Mouse (Mus musculus): Measurements from ENCODE around the gene Mdp1. TPM values are rescaled to one million over a fixed set of nuclear protein-coding genes. Genes with fewer than 3 reads are reported as not detected.

The Mdp1 gene
- total and polyA plus RNA-seq, 3 experiments = 35.7 to 49.1 (median 45.3) TPM

- intact Hi-C loops (cut with DNase I) = no loop called here
- 77% methylated on average over 2 of the region's 2 CpGs for WGBS
- Histone ChIP-seq H3K79me2 (replicated peaks; ENCODE audit: control insufficient read depth, insufficient read depth, low read length) (no peaks in the 10 kb centered on the region), H3K27me3 (ENCODE audit: control insufficient read depth, insufficient read depth, low read length) (no peaks in the 10 kb centered on the region), H3K36me3 (ENCODE audit: control insufficient read depth, insufficient read depth, low read length) (no peaks in the 10 kb centered on the region), H3K27ac (no peak overlapping the region), H3K4me3 (no peak overlapping the region), H3K9ac (ENCODE audit: low read depth, low read length) (no peak overlapping the region), H3K4me1 (ENCODE audit: control insufficient read depth, insufficient read depth, low read length) (no peaks in the 10 kb centered on the region)
- DNase-seq = no peak
- TF ChIP-seq EP300 (IDR thresholded peaks at IDR 0.05; ENCODE audit: insufficient read depth, low read depth, low read length) (no peak), CTCF (IDR thresholded peaks at IDR 0.05) (no peak), POLR2A (IDR thresholded peaks at IDR 0.05; ENCODE audit: insufficient read depth, low read depth, low read length) (no peak)
Measured at GRCm38 (mm10) chr14:55616844-55617243, 43.5 kb downstream of the Mdp1 start.

DNA sequence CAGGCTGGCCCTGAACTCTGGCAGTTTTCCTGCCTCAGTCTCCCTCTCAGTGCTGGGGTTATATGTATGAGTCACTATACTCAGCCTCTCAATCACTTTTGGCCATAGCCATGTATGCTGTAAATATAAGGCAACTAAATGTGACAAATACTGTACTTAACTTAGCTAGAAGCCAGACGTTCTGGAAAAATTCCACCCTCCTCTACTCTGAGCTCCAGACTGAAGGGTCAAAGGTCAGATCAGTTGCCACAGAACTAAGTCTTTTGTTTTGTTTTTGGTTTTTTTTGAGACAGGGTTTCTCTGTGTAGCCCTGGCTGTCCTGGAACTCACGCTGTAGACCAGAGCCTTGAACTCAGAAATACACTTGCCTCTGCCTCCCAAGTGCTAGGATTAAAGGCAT lies 44.4 kb downstream of the Mdp1 start:
- TF ChIP-seq CTCF (IDR thresholded peaks at IDR 0.05) (no peak), POLR2A (IDR thresholded peaks at IDR 0.05; ENCODE audit: insufficient read depth, low read depth, low read length) (no peak), EP300 (IDR thresholded peaks at IDR 0.05; ENCODE audit: insufficient read depth, low read depth, low read length) (no peak)
- H3K27ac ChIP-seq = no peak overlapping the region
- DNase-seq = no peak
- no peaks in the 10 kb centered on the region for H3K79me2 ChIP-seq (replicated peaks; ENCODE audit: control insufficient read depth, insufficient read depth, low read length)
- no peaks in the 10 kb centered on the region for H3K36me3 ChIP-seq (ENCODE audit: control insufficient read depth, insufficient read depth, low read length)
- intact Hi-C loops (cut with DNase I) = no loop called here
- no peak overlapping the region for H3K9ac ChIP-seq (ENCODE audit: low read depth, low read length)
- 65% methylated on average over 2 of the region's 2 CpGs for WGBS
- H3K27me3 ChIP-seq (ENCODE audit: control insufficient read depth, insufficient read depth, low read length) = no peaks in the 10 kb centered on the region
- no peaks in the 10 kb centered on the region for H3K4me1 ChIP-seq (ENCODE audit: control insufficient read depth, insufficient read depth, low read length)
- no peak overlapping the region for H3K4me3 ChIP-seq

- H3K27me3 ChIP-seq (ENCODE audit: control insufficient read depth, insufficient read depth, low read length) = no peaks in the 10 kb centered on the region
- intact Hi-C loops (cut with DNase I) = no loop called here
- no peak overlapping the region for H3K9ac ChIP-seq (ENCODE audit: low read depth, low read length)
- no peaks in the 10 kb centered on the region for H3K4me1 ChIP-seq (ENCODE audit: control insufficient read depth, insufficient read depth, low read length)
- H3K36me3 ChIP-seq (ENCODE audit: control insufficient read depth, insufficient read depth, low read length) = no peaks in the 10 kb centered on the region
- WGBS = 68% methylated on average over 7 of the region's 7 CpGs
- H3K27ac ChIP-seq = no peak overlapping the region
- H3K79me2 ChIP-seq (replicated peaks; ENCODE audit: control insufficient read depth, insufficient read depth, low read length) = no peaks in the 10 kb centered on the region
- DNase-seq = no peak
- TF ChIP-seq POLR2A (IDR thresholded peaks at IDR 0.05; ENCODE audit: insufficient read depth, low read depth, low read length) = no peak
- TF ChIP-seq CTCF (IDR thresholded peaks at IDR 0.05) = no peak
- no peak for TF ChIP-seq EP300 (IDR thresholded peaks at IDR 0.05; ENCODE audit: insufficient read depth, low read depth, low read length)
- no peak overlapping the region for H3K4me3 ChIP-seq
Measured at GRCm38 (mm10) chr14:55614565-55615178, 45.6 kb downstream of the Mdp1 start.

- intact Hi-C loops (cut with DNase I) = no loop called here
Measured at GRCm38 (mm10) chr14:55613346-55613745, 47.0 kb downstream of the Mdp1 start.

DNA sequence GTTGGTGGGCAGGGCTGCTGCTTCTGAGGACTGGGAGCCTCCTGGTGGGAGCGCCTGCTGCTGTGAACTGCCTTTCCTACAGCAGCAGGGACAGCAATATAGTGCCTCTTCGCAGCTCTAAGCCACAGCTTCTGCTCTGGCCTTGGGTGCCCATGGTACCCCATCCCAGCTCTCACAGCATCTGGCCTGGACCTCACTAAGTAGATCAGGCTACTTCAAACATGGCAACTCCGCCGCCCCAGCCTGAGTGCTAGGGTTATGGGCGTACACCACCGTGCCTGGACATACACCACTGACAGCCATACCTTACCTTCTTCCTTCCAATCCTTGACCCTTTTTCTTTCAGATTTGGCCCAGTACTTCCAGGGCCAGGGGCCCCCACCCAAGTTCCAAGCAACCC lies 52.0 kb downstream of the Mdp1 start:
- H3K79me2 ChIP-seq (replicated peaks; ENCODE audit: control insufficient read depth, insufficient read depth, low read length) = no peaks in the 10 kb centered on the region
- intact Hi-C loops (cut with DNase I) = no loop called here
- H3K27ac ChIP-seq = no peak overlapping the region
- H3K36me3 ChIP-seq (ENCODE audit: control insufficient read depth, insufficient read depth, low read length) = peaks cover 10% of the 10 kb centered on the region
- WGBS = 92% methylated on average over 6 of the region's 6 CpGs
- no peak overlapping the region for H3K9ac ChIP-seq (ENCODE audit: low read depth, low read length)
- peaks cover 10% of the 10 kb centered on the region for H3K4me1 ChIP-seq (ENCODE audit: control insufficient read depth, insufficient read depth, low read length)
- no peaks in the 10 kb centered on the region for H3K27me3 ChIP-seq (ENCODE audit: control insufficient read depth, insufficient read depth, low read length)
- no peak overlapping the region for H3K4me3 ChIP-seq
- DNase-seq = no peak
- no peak for TF ChIP-seq CTCF (IDR thresholded peaks at IDR 0.05)
- TF ChIP-seq EP300 (IDR thresholded peaks at IDR 0.05; ENCODE audit: insufficient read depth, low read depth, low read length) = no peak
- no peak for TF ChIP-seq POLR2A (IDR thresholded peaks at IDR 0.05; ENCODE audit: insufficient read depth, low read depth, low read length)

More at GRCm38 (mm10) chr14:55613346-55613745, 47.0 kb downstream of the Mdp1 start:
- TF ChIP-seq POLR2A (IDR thresholded peaks at IDR 0.05; ENCODE audit: insufficient read depth, low read depth, low read length) = no peak
- no peak for TF ChIP-seq CTCF (IDR thresholded peaks at IDR 0.05)
- TF ChIP-seq EP300 (IDR thresholded peaks at IDR 0.05; ENCODE audit: insufficient read depth, low read depth, low read length) = no peak
- Histone ChIP-seq H3K79me2 (replicated peaks; ENCODE audit: control insufficient read depth, insufficient read depth, low read length) (no peaks in the 10 kb centered on the region), H3K4me3 (no peak overlapping the region), H3K9ac (ENCODE audit: low read depth, low read length) (no peak overlapping the region), H3K4me1 (ENCODE audit: control insufficient read depth, insufficient read depth, low read length) (no peaks in the 10 kb centered on the region), H3K27me3 (ENCODE audit: control insufficient read depth, insufficient read depth, low read length) (no peaks in the 10 kb centered on the region), H3K27ac (no peak overlapping the region), H3K36me3 (ENCODE audit: control insufficient read depth, insufficient read depth, low read length) (no peaks in the 10 kb centered on the region)
- WGBS = 46% methylated on average over 6 of the region's 6 CpGs
- no peak for DNase-seq

Other genes with a start within 250 kb of the Mdp1 start
Only the 30 nearest of the 35 such genes appear.
- 1 to 10 TPM; 1.3 to 2.0 TPM for gene Carmil3, start 169.9 kb downstream of the Mdp1 start, total RNA-seq (2021)
- 3.4 and 4.8 TPM in 2 replicates for gene Carmil3, start 169.9 kb downstream of the Mdp1 start, polyA plus RNA-seq (2012; rRNA removed)
- not detected for gene Cpne6, start 150.1 kb downstream of the Mdp1 start, total RNA-seq (2021)
- gene Cpne6, start 150.1 kb downstream of the Mdp1 start, polyA plus RNA-seq (2012; rRNA removed) = 0.25 and 0.26 TPM in 2 replicates
- not detected for gene Nrl, start 135.5 kb downstream of the Mdp1 start, total RNA-seq (2021)
- gene Nrl, start 135.5 kb downstream of the Mdp1 start, polyA plus RNA-seq (2012; rRNA removed) = not detected in 2 replicates
- gene Pck2, start 120.2 kb downstream of the Mdp1 start, total RNA-seq (2021) = 1 to 10 TPM; 9.0 to 9.4 TPM
- 13.3 and 15.3 TPM in 2 replicates for gene Pck2, start 120.2 kb downstream of the Mdp1 start, polyA plus RNA-seq (2012; rRNA removed)
- gene Dcaf11, start 100.5 kb downstream of the Mdp1 start, total RNA-seq (2021) = 100 to 1,000 TPM; 136 to 160 TPM
- gene Dcaf11, start 100.5 kb downstream of the Mdp1 start, polyA plus RNA-seq (2012; rRNA removed) = 151 and 186 TPM in 2 replicates
- gene A730061H03Rik, start 100.1 kb downstream of the Mdp1 start, total RNA-seq (2021) = not detected
- 0.74 and 1.2 TPM in 2 replicates for gene A730061H03Rik, start 100.1 kb downstream of the Mdp1 start, polyA plus RNA-seq (2012; rRNA removed)
- 100 to 1,000 TPM; 165 to 187 TPM for gene Fitm1, start 84.9 kb downstream of the Mdp1 start, total RNA-seq (2021)
- 323 and 403 TPM in 2 replicates for gene Fitm1, start 84.9 kb downstream of the Mdp1 start, polyA plus RNA-seq (2012; rRNA removed)
- gene Psme1, start 82.4 kb downstream of the Mdp1 start, total RNA-seq (2021) = 100 to 1,000 TPM; 231 to 264 TPM
- 101 and 118 TPM in 2 replicates for gene Psme1, start 82.4 kb downstream of the Mdp1 start, polyA plus RNA-seq (2012; rRNA removed)
- 10 to 100 TPM; 58.4 to 61.1 TPM for gene Emc9, start 75.2 kb downstream of the Mdp1 start, total RNA-seq (2021)
- 52.9 and 54.2 TPM in 2 replicates for gene Emc9, start 75.2 kb downstream of the Mdp1 start, polyA plus RNA-seq (2012; rRNA removed)
- 100 to 1,000 TPM; 119 to 120 TPM for gene Psme2, start 69.4 kb downstream of the Mdp1 start, total RNA-seq (2021)
- 37.3 and 56.7 TPM in 2 replicates for gene Psme2, start 69.4 kb downstream of the Mdp1 start, polyA plus RNA-seq (2012; rRNA removed)
- 10 to 100 TPM; 27.5 to 30.9 TPM for gene Rnf31, start 68.8 kb downstream of the Mdp1 start, total RNA-seq (2021)
- gene Rnf31, start 68.8 kb downstream of the Mdp1 start, polyA plus RNA-seq (2012; rRNA removed) = 19.7 and 24.3 TPM in 2 replicates
- 1 to 10 TPM; 9.7 to 9.8 TPM for gene Irf9, start 56.9 kb downstream of the Mdp1 start, total RNA-seq (2021)
- 22.2 and 29.3 TPM in 2 replicates for gene Irf9, start 56.9 kb downstream of the Mdp1 start, polyA plus RNA-seq (2012; rRNA removed)
- gene Rec8, start 42.5 kb downstream of the Mdp1 start, total RNA-seq (2021) = under 1 TPM in 1 of 2 experiments, not detected in 1; 0.32 TPM
- gene Rec8, start 42.5 kb downstream of the Mdp1 start, polyA plus RNA-seq (2012; rRNA removed) = 0.12 and 0.29 TPM in 2 replicates
- 10 to 100 TPM; 51.3 to 64.1 TPM for gene Ipo4, start 24.6 kb downstream of the Mdp1 start, total RNA-seq (2021)
- gene Ipo4, start 24.6 kb downstream of the Mdp1 start, polyA plus RNA-seq (2012; rRNA removed) = 68.2 and 68.9 TPM in 2 replicates
- 1 to 10 TPM; 2.5 to 3.8 TPM for gene Gm49378, start 22.6 kb downstream of the Mdp1 start, total RNA-seq (2021)
- 3.5 and 5.0 TPM in 2 replicates for gene Gm49378, start 22.6 kb downstream of the Mdp1 start, polyA plus RNA-seq (2012; rRNA removed)
- 10 to 100 TPM; 39.4 to 40.6 TPM for gene Tm9sf1, start 16.7 kb downstream of the Mdp1 start, total RNA-seq (2021)
- gene Tm9sf1, start 16.7 kb downstream of the Mdp1 start, polyA plus RNA-seq (2012; rRNA removed) = 50.6 and 63.0 TPM in 2 replicates
- under 1 TPM; 0.34 to 0.47 TPM for gene Tssk4, start 10.3 kb downstream of the Mdp1 start, total RNA-seq (2021)
- 0.55 and 0.61 TPM in 2 replicates for gene Tssk4, start 10.3 kb downstream of the Mdp1 start, polyA plus RNA-seq (2012; rRNA removed)
- gene Gmpr2, start 11.4 kb upstream of the Mdp1 start, total RNA-seq (2021) = 1 to 10 TPM; 8.1 to 9.0 TPM
- 11.8 and 18.2 TPM in 2 replicates for gene Gmpr2, start 11.4 kb upstream of the Mdp1 start, polyA plus RNA-seq (2012; rRNA removed)
- gene Nedd8, start 11.6 kb upstream of the Mdp1 start, total RNA-seq (2021) = 100 to 1,000 TPM; 242 to 262 TPM
- 265 and 340 TPM in 2 replicates for gene Nedd8, start 11.6 kb upstream of the Mdp1 start, polyA plus RNA-seq (2012; rRNA removed)
- gene Tinf2, start 21.3 kb upstream of the Mdp1 start, total RNA-seq (2021) = 10 to 100 TPM; 12.6 to 12.8 TPM
- gene Tinf2, start 21.3 kb upstream of the Mdp1 start, polyA plus RNA-seq (2012; rRNA removed) = 7.6 and 8.5 TPM in 2 replicates
- gene Tgm1, start 53.4 kb upstream of the Mdp1 start, total RNA-seq (2021) = under 1 TPM; 0.16 to 0.43 TPM
- gene Tgm1, start 53.4 kb upstream of the Mdp1 start, polyA plus RNA-seq (2012; rRNA removed) = 0.31 and 0.41 TPM in 2 replicates
- gene Rabggta, start 61.8 kb upstream of the Mdp1 start, total RNA-seq (2021) = 10 to 100 TPM; 12.5 to 13.0 TPM
- gene Rabggta, start 61.8 kb upstream of the Mdp1 start, polyA plus RNA-seq (2012; rRNA removed) = 26.3 and 32.2 TPM in 2 replicates
- gene Dhrs1, start 85.2 kb upstream of the Mdp1 start, total RNA-seq (2021) = 10 to 100 TPM; 35.4 to 40.2 TPM
- 82.9 and 85.8 TPM in 2 replicates for gene Dhrs1, start 85.2 kb upstream of the Mdp1 start, polyA plus RNA-seq (2012; rRNA removed)
- 10 to 100 TPM; 10.1 to 11.4 TPM for gene Nop9, start 85.2 kb upstream of the Mdp1 start, total RNA-seq (2021)
- 8.3 and 13.1 TPM in 2 replicates for gene Nop9, start 85.2 kb upstream of the Mdp1 start, polyA plus RNA-seq (2012; rRNA removed)
- gene Cideb, start 98.0 kb upstream of the Mdp1 start, total RNA-seq (2021) = under 1 TPM; 0.81 to 0.98 TPM
- gene Cideb, start 98.0 kb upstream of the Mdp1 start, polyA plus RNA-seq (2012; rRNA removed) = 6.7 and 8.1 TPM in 2 replicates
- under 1 TPM in 1 of 2 experiments, not detected in 1; 0.20 TPM for gene Ltb4r2, start 100.9 kb upstream of the Mdp1 start, total RNA-seq (2021)
- gene Ltb4r2, start 100.9 kb upstream of the Mdp1 start, polyA plus RNA-seq (2012; rRNA removed) = 0.06 and 0.20 TPM in 2 replicates
- under 1 TPM; 0.34 to 0.36 TPM for gene Ltb4r1, start 105.5 kb upstream of the Mdp1 start, total RNA-seq (2021)
- gene Ltb4r1, start 105.5 kb upstream of the Mdp1 start, polyA plus RNA-seq (2012; rRNA removed) = 0.76 TPM in 2 replicates
- gene Adcy4, start 123.6 kb upstream of the Mdp1 start, total RNA-seq (2021) = 10 to 100 TPM; 16.1 to 20.3 TPM
- gene Adcy4, start 123.6 kb upstream of the Mdp1 start, polyA plus RNA-seq (2012; rRNA removed) = 36.5 and 40.0 TPM in 2 replicates
- 1 to 10 TPM; 2.2 to 2.4 TPM for gene Ripk3, start 128.4 kb upstream of the Mdp1 start, total RNA-seq (2021)
- gene Ripk3, start 128.4 kb upstream of the Mdp1 start, polyA plus RNA-seq (2012; rRNA removed) = 3.5 and 4.1 TPM in 2 replicates
- gene Nfatc4, start 162.6 kb upstream of the Mdp1 start, total RNA-seq (2021) = 1 to 10 TPM; 3.6 to 5.1 TPM
- 6.0 and 7.3 TPM in 2 replicates for gene Nfatc4, start 162.6 kb upstream of the Mdp1 start, polyA plus RNA-seq (2012; rRNA removed)

Data from heart, adult 2 months (tissue).